In genomic region chr14:103079209-103079977, GRCm38 (mm10) we compare ENCODE assay signal across 14 mouse cellular contexts. TPM values are rescaled to one million over a fixed set of nuclear protein-coding genes. Genes with fewer than 3 reads are reported as not detected.
A peak's percentile ranks its signal among the peaks of the same experiment; 100 is the strongest.
DNase-seq lines count a peak whose midpoint lies in the region; ATAC-seq and TF ChIP-seq lines count a peak whose summit lies in the region.
"Had no signal": no experiment of that assay in that cellular context is flagged by ENCODE, and none has a peak within 500 bp of the region (broad histone marks: within the 10 kb centered on the region; RNA-seq: fewer than 3 reads in every experiment).

No protein-coding gene starts in this region.

- no peak for DNase-seq in layer of hippocampus, adult 2 months (ENCODE audit: low spot score in 2 of 2)
- DNase-seq in layer of hippocampus, adult 9-11 months = no peak
- DNase-seq in brain, embryonic 14.5 days (ENCODE audit: low read depth) = peak; percentile 45
- no peak for DNase-seq in lung, postnatal 0 days (ENCODE audit: low spot score)
- no peak for DNase-seq in urinary bladder, postnatal 14 days (ENCODE audit: low spot score)
- DNase-seq: adrenal gland, postnatal 25 days; heart, postnatal 14 days; kidney, postnatal 14 days; retina, postnatal 1 day; thymus, postnatal 25 days had no signal

- H3K36me3 ChIP-seq in E14TG2a.4 (ENCODE audit: insufficient read depth, low read length) = peaks cover 58% of the 10 kb centered on the region
- peaks cover 24% of the 10 kb centered on the region for H3K36me3 ChIP-seq in forebrain, embryonic 15.5 days
- H3K36me3 ChIP-seq in lung, postnatal 0 days (ENCODE audit: insufficient read depth, low read length) = peaks cover 14% of the 10 kb centered on the region; the same call in 1 of the 2 replicates

- TF ChIP-seq EP300 in lung, postnatal 0 days (IDR thresholded peaks at IDR 0.05) = no peak

- H3K9me3 ChIP-seq in E14TG2a.4 (ENCODE audit: low read length) = 0 out of 2 replicates have a peak, but pooled peaks cover 4% of the 10 kb centered on the region
- no peaks in the 10 kb centered on the region for H3K9me3 ChIP-seq in forebrain, embryonic 15.5 days
- H3K9me3 ChIP-seq in lung, postnatal 0 days (ENCODE audit: low read length) = no peaks in the 10 kb centered on the region
- H3K9me3 ChIP-seq: limb, embryonic 10.5 days had no signal

- H3K4me1 ChIP-seq in E14TG2a.4 (replicated peaks; ENCODE audit: low read depth, low read length) = peaks cover 60% of the 10 kb centered on the region
- peaks cover 7% of the 10 kb centered on the region; the same call in 1 of the 2 replicates for H3K4me1 ChIP-seq in forebrain, embryonic 15.5 days
- H3K4me1 ChIP-seq in lung, postnatal 0 days (ENCODE audit: insufficient read depth, low read depth, low read length) = 0 out of 2 replicates have a peak, but pooled peaks cover 3% of the 10 kb centered on the region
- H3K4me1 ChIP-seq: limb, embryonic 10.5 days had no signal

- peak overlapping the region; percentile 10; the same call in 1 of the 2 replicates for H3K27ac ChIP-seq in layer of hippocampus, adult 2 months
- no peak overlapping the region for H3K27ac ChIP-seq in forebrain, embryonic 15.5 days (replicated peaks)
- no peak overlapping the region for H3K27ac ChIP-seq in lung, postnatal 0 days (ENCODE audit: low read length)
- H3K27ac ChIP-seq: limb, embryonic 10.5 days had no signal

- TF ChIP-seq CTCF in layer of hippocampus, adult 2 months (conservative IDR thresholded peaks at IDR 0.05) = no peak
- TF ChIP-seq CTCF in E14TG2a.4 (conservative IDR thresholded peaks at IDR 0.05; ENCODE audit: low read length) = no peak
- TF ChIP-seq CTCF in brain, embryonic 14.5 days (IDR thresholded peaks at IDR 0.05; ENCODE audit: borderline replicate concordance, extremely low read depth, insufficient read depth, insufficient read length) = no peak
- TF ChIP-seq CTCF in lung, postnatal 0 days (IDR thresholded peaks at IDR 0.05) = no peak

- H3K27me3 ChIP-seq in E14TG2a.4 (ENCODE audit: insufficient read depth, low read length) = peaks cover 7% of the 10 kb centered on the region
- no peaks in the 10 kb centered on the region for H3K27me3 ChIP-seq in forebrain, embryonic 15.5 days
- H3K27me3 ChIP-seq in lung, postnatal 0 days (replicated peaks; ENCODE audit: insufficient read depth, low read length) = no peaks in the 10 kb centered on the region

- ATAC-seq in forebrain, embryonic 15.5 days (replicated peaks) = peak; percentile 66
- ATAC-seq in lung, postnatal 0 days = no peak

- H3K4me3 ChIP-seq in layer of hippocampus, adult 2 months = no peak overlapping the region
- peak overlapping the region; percentile 27; the same call in 1 of the 2 replicates for H3K4me3 ChIP-seq in E14TG2a.4 (replicated peaks; ENCODE audit: low read length)
- H3K4me3 ChIP-seq in forebrain, embryonic 15.5 days = no peak overlapping the region
- H3K4me3 ChIP-seq in lung, postnatal 0 days (ENCODE audit: low read depth, low read length) = no peak overlapping the region
- H3K4me3 ChIP-seq: erythroblast, embryonic 14.5 days; limb, embryonic 10.5 days had no signal

- TF ChIP-seq POLR2A in brain, embryonic 14.5 days (IDR thresholded peaks at IDR 0.05; ENCODE audit: borderline replicate concordance, extremely low read depth, insufficient read depth, insufficient read length, poor library complexity, severe bottlenecking) = no peak

- H3K4me2 ChIP-seq in forebrain, embryonic 15.5 days (replicated peaks) = no peak overlapping the region
- H3K4me2 ChIP-seq in lung, postnatal 0 days (replicated peaks; ENCODE audit: low read depth, low read length) = no peak overlapping the region

- WGBS in forebrain, embryonic 15.5 days = 69% methylated on average over 9 of the region's 9 CpGs
- WGBS in lung, postnatal 0 days = 78% methylated on average over 9 of the region's 9 CpGs

- H3K9ac ChIP-seq in forebrain, embryonic 15.5 days (replicated peaks) = no peak overlapping the region
- no peak overlapping the region for H3K9ac ChIP-seq in lung, postnatal 0 days (replicated peaks; ENCODE audit: low read depth)

RNA-seq across cellular contexts. Expression of gene Cln5, which starts 9.4 kb away (rescaled TPM):
- total RNA-seq in layer of hippocampus, adult 2 months (2021) = 10 to 100 TPM; 10.1 to 10.2 TPM
- 8.6 and 9.7 TPM in 2 replicates for polyA plus RNA-seq in brain, embryonic 14.5 days (2012; rRNA removed)
- 9.0 and 9.8 TPM in 2 replicates for polyA plus RNA-seq in forebrain, embryonic 15.5 days (2015; fragmentation: Nextera tagmentation; extraction: Ambion mirVana)
- polyA plus RNA-seq in lung, postnatal 0 days (2015; fragmentation: Nextera tagmentation; extraction: Ambion mirVana) = 37.7 and 41.9 TPM in 2 replicates

RNA-seq across cellular contexts. Expression of gene Fbxl3, which starts 20.0 kb away (rescaled TPM):
- total RNA-seq in layer of hippocampus, adult 2 months (2021) = 100 to 1,000 TPM; 101 to 102 TPM
- polyA plus RNA-seq in brain, embryonic 14.5 days (2012; rRNA removed) = 78.8 and 84.4 TPM in 2 replicates
- polyA plus RNA-seq in forebrain, embryonic 15.5 days (2015; fragmentation: Nextera tagmentation; extraction: Ambion mirVana) = 25.2 and 30.3 TPM in 2 replicates
- polyA plus RNA-seq in lung, postnatal 0 days (2015; fragmentation: Nextera tagmentation; extraction: Ambion mirVana) = 31.6 and 35.4 TPM in 2 replicates

RNA-seq across cellular contexts. Expression of gene Acod1, which starts 32.6 kb away (rescaled TPM):
- total RNA-seq in layer of hippocampus, adult 2 months (2021) = not detected
- polyA plus RNA-seq in brain, embryonic 14.5 days (2012; rRNA removed) = 0.03 TPM in 1 of 2 replicates, not detected in the other
- not detected in 2 replicates for polyA plus RNA-seq in forebrain, embryonic 15.5 days (2015; fragmentation: Nextera tagmentation; extraction: Ambion mirVana)
- polyA plus RNA-seq in lung, postnatal 0 days (2015; fragmentation: Nextera tagmentation; extraction: Ambion mirVana) = 0.11 and 0.43 TPM in 2 replicates
- total RNA-seq: adrenal gland, postnatal 25 days had no signal
- polyA plus RNA-seq: erythroblast, embryonic 14.5 days; limb, embryonic 10.5 days had no signal
